Mouse (Mus musculus) gastrocnemius, adult 2 months (tissue): Measurements from ENCODE around the gene Gstm6. TPM values are rescaled to one million over a fixed set of nuclear protein-coding genes. Genes with fewer than 3 reads are reported as not detected.
A peak's percentile ranks its signal among the peaks of the same experiment; 100 is the strongest.
"Not testable (repeated sequence)": the region's sequence is repeated elsewhere in the genome, so short reads cannot be mapped to it uniquely, and the experiment has no call there.

Source experiments
- DNase-seq: peaks from one replicate; pipeline ENCODE4 v3.0.0; 2022
- H3K27ac ChIP-seq: fragments of 200-600 bp; 2 replicates; pipeline ENCODE4 v1.8.1; 2022; ENCODE audit warnings: mild to moderate bottlenecking
- H3K4me3 ChIP-seq: fragments of 200-600 bp; 2 replicates; pipeline ENCODE4 v1.8.1; 2022; ENCODE audit warnings: mild to moderate bottlenecking, moderate library complexity
- CTCF ChIP-seq: fragments of 200-600 bp; IDR thresholded peaks from 2 replicates; pipeline ENCODE4 v1.8.1; 2022; ENCODE audit warnings: antibody characterized with exemption, mild to moderate bottlenecking, moderate library complexity
- intact Hi-C: fragments of 180-260 bp; cut with DNase I; formaldehyde crosslinking; loops from one replicate; pipeline ENCODE4 v1.15.1; 2025
- long read RNA-seq, 2 experiments: library from polyadenylated mRNA; stranded (forward); transcript quantifications; one replicate each; pipeline ENCODE4 v2.0.0; 2021
- total RNA-seq, 2 experiments: library from RNA; stranded (reverse); gene quantifications; 2 replicates each; pipeline ENCODE4 v1.2.3; 2021

Gene Gstm6
- total RNA-seq: under 1 TPM in 1 of 2 experiments, not detected in 1; 0.36 TPM
- long read RNA-seq, experiment 1: 0 reads
- long read RNA-seq, experiment 2: 0 reads

GRCm38 (mm10) chr3:107943239-107943990 lies at the start of gene Gstm6:
Gene Gstm6 (minus strand): TSS chr3:107943749.
- intact Hi-C loops: no loop called here
- H3K27ac ChIP-seq: no peak within 1 kb of the TSS
- DNase-seq: no peak
- H3K4me3 ChIP-seq: peak within 1 kb of the TSS; percentile 38
- TF ChIP-seq CTCF: peak; percentile 52

- peak within 1 kb of the TSS; percentile 84 for H3K27ac ChIP-seq
- peak; percentile 80 for DNase-seq
Measured at GRCm38 (mm10) chr3:107986041-107986562, 42.6 kb upstream of the Gstm6 start, which contains the start of gene Gstm2. Gene Gstm2 (minus strand): TSS chr3:107986453.

GRCm38 (mm10) chr3:107985141-107985540 lies 41.6 kb upstream of the Gstm6 start:
- intact Hi-C loops: not testable (repeated sequence)

More at GRCm38 (mm10) chr3:107986041-107986562, 42.6 kb upstream of the Gstm6 start, which contains the start of gene Gstm2:
- peak within 1 kb of the TSS; percentile 68 for H3K4me3 ChIP-seq
- intact Hi-C loops: no loop called here
- no peak for TF ChIP-seq CTCF

GRCm38 (mm10) chr3:107984471-107984870 lies 40.9 kb upstream of the Gstm6 start:
- no peak for DNase-seq
- intact Hi-C loops: no loop called here
- no peak for TF ChIP-seq CTCF
- no peak overlapping the region for H3K4me3 ChIP-seq
- H3K27ac ChIP-seq: no peak overlapping the region

More at GRCm38 (mm10) chr3:107985141-107985540, 41.6 kb upstream of the Gstm6 start:
- H3K27ac ChIP-seq: peak overlapping the region; percentile 84
- peak overlapping the region; percentile 68 for H3K4me3 ChIP-seq
- not testable (repeated sequence) for DNase-seq

- H3K4me3 ChIP-seq: no peak overlapping the region
- no peak for TF ChIP-seq CTCF
- no peak overlapping the region for H3K27ac ChIP-seq
- intact Hi-C loops: no loop called here
- DNase-seq: no peak
Measured at GRCm38 (mm10) chr3:107983771-107984170, 40.2 kb upstream of the Gstm6 start.

- intact Hi-C loops: no loop called here
- TF ChIP-seq CTCF: no peak
- peak overlapping the region; percentile 46; the same call in 1 of the 2 replicates for H3K27ac ChIP-seq
- H3K4me3 ChIP-seq: no peak overlapping the region
- DNase-seq: no peak
Measured at GRCm38 (mm10) chr3:107982726-107983125, 39.2 kb upstream of the Gstm6 start.

- TF ChIP-seq CTCF: no peak
- Histone ChIP-seq H3K27ac (peak overlapping the region; percentile 24; the same call in 1 of the 2 replicates), H3K4me3 (no peak overlapping the region)
- no peak for DNase-seq
- intact Hi-C loops: no loop called here
Measured at GRCm38 (mm10) chr3:107981261-107981660, 37.7 kb upstream of the Gstm6 start.

GRCm38 (mm10) chr3:107977691-107978090 lies 34.1 kb upstream of the Gstm6 start:
- no peak for DNase-seq
- no peak for TF ChIP-seq CTCF
- H3K4me3 ChIP-seq: no peak overlapping the region
- intact Hi-C loops: no loop called here
- H3K27ac ChIP-seq: no peak overlapping the region

- intact Hi-C loops: no loop called here
- no peak overlapping the region for H3K4me3 ChIP-seq
- DNase-seq: no peak
- no peak overlapping the region for H3K27ac ChIP-seq
- TF ChIP-seq CTCF: no peak
Measured at GRCm38 (mm10) chr3:107974237-107974636, 30.7 kb upstream of the Gstm6 start.

GRCm38 (mm10) chr3:107972070-107972469 lies 28.5 kb upstream of the Gstm6 start:
- DNase-seq: no peak
- no peak for TF ChIP-seq CTCF
- intact Hi-C loops: no loop called here
- Histone ChIP-seq H3K27ac (no peak overlapping the region), H3K4me3 (no peak overlapping the region)

GRCm38 (mm10) chr3:107971101-107971500 lies 27.6 kb upstream of the Gstm6 start:
- intact Hi-C loops, H3K4me3 ChIP-seq, H3K27ac ChIP-seq, DNase-seq: not testable (repeated sequence)

GRCm38 (mm10) chr3:107968724-107969395 lies 25.3 kb upstream of the Gstm6 start, which contains the start of gene Gstm3:
Gene Gstm3 (minus strand): TSS chr3:107969283.
- Histone ChIP-seq H3K27ac (no peak within 1 kb of the TSS), H3K4me3 (no peak within 1 kb of the TSS)
- DNase-seq: no peak
- TF ChIP-seq CTCF: no peak
- intact Hi-C loops: no loop called here

GRCm38 (mm10) chr3:107966631-107967030 lies 23.1 kb upstream of the Gstm6 start:
- intact Hi-C loops: no loop called here
- Histone ChIP-seq H3K4me3 (no peak overlapping the region), H3K27ac (no peak overlapping the region)
- no peak for DNase-seq
- TF ChIP-seq CTCF: no peak
